Mouse (Mus musculus) G1E (cell line): ENCODE measurements around the gene Fer.

Source experiments
- CTCF ChIP-seq: IDR thresholded peaks from 2 replicates; pipeline ENCODE4 v1.5.1; 2012; ENCODE audit warnings: low read depth, low read length, inconsistent platforms, mixed read lengths
- GATA1 ChIP-seq: IDR thresholded peaks from 2 replicates; pipeline ENCODE4 v1.6.1; 2012; ENCODE audit warnings: borderline replicate concordance, low read length, inconsistent platforms, mixed read lengths
- POLR2AphosphoS5 ChIP-seq: IDR thresholded peaks from 2 replicates; pipeline ENCODE4 v1.6.1; 2012; ENCODE audit warnings: low read depth, low read length, inconsistent platforms; ENCODE audit not compliant: insufficient replicate concordance
- TAL1 ChIP-seq: conservative IDR thresholded peaks from 2 replicates; pipeline ENCODE4 v1.6.1; 2012; ENCODE audit warnings: low read depth, low read length, inconsistent platforms, mixed read lengths

GRCm38 (mm10) chr17:63818444-63819027 is 44.3 kb upstream of the Fer start:
- TF ChIP-seq CTCF = no peak
- TF ChIP-seq GATA1 = no peak
- no peak for TF ChIP-seq TAL1
- no peak for TF ChIP-seq POLR2AphosphoS5
